Mouse (Mus musculus) kidney, postnatal 14 days (tissue): ENCODE data around the gene Arhgap6.

Source experiments
- DNase-seq: peaks from one replicate; pipeline ENCODE4 v3.0.0; 2022; ENCODE audit warnings: mixed read lengths

Arhgap6 gene

DNA sequence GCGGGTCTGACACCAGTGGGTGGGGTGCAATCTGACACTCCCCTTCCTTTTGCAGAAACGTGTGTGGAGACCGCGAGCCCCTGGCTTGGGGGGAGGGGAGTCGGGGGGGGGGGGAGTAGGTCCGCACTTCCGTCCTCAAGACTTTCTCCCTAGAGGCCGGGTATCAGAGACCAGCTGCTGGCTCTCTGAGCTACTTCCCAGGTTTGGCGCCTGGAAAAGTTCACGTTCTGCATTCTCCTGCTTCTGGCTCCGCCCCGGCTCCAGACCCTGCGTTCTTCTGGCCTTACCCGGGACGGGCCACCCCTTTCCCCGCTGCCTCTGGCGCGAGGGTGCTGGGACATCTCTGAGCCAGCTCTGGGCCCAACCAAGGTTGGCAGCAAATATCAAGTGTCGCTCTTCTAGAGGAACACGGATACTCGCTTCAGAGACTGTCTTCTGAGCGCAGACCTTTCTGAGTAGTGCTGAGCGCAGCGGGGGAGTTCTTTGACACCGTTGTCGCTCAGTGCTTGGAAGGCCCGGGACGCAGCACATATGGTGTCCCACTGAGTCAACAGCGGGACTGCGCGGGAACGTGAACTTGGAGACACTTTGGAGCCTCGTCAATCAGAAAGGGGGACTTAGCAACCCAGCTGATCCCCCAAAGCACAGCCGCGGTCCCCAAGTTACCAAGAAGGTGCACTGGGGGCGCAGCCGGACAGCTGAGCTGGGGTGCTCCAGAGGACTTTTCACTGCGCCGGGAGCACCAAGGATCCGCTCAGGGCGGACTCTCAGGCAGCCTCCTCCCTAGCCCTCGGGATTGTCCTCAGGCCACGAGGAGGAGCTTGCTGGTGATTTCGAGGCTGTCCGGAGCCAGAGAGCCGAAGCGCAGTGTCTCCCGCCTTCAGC is at the start of gene Arhgap6:
Arhgap6 (plus strand) TSS at position 126 of the 885 bp plus-strand sequence.
- peak; percentile 20 for DNase-seq

DNA sequence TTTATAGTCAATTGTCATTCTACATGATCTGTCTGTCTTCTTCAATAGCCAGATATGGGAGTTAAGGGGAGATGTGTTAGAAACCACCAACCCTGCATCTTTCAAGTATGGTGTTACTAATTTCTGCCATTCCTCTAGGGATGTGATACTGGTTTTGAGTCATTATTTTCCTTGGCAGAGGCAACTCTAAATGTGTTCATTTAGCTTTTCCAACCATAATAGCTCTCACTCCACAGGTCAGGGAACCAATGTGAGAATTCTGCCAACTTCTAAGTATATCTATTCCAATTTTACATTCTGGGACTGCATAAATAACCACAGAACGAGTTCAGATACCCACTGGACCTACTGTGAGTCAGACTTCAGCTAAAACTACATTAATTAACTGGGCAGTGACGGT is 47.9 kb upstream of the Arhgap6 start:
- DNase-seq: no peak

- DNase-seq: peak; percentile 9
These were observed 1.3 kb downstream of the Arhgap6 start for GRCm38 (mm10) chrX:168795859-168796848.

DNA sequence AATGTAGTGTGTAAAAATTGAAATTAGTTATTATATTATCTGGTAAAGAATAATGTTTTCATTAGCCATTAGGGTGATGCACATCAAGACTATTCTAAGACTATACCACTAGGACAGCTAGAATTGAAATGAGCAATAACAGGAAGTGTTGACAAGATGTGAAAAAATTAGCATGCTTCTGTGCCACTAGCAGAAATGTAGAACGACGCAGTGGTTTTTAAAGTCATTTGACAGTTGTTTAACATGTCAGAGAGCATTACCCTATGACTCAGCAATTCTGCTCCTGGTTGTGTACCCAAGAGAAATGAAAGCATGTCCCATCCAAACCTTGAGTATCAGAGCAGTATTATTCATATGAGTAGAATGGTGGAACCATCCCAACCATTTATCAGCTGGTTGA is 9.8 kb downstream of the Arhgap6 start:
- no peak for DNase-seq

- no peak for DNase-seq
These were observed 15.8 kb downstream of the Arhgap6 start for GRCm38 (mm10) chrX:168810513-168811265.

GRCm38 (mm10) chrX:168818858-168819257 is 24.0 kb downstream of the Arhgap6 start:
- DNase-seq: no peak

DNA sequence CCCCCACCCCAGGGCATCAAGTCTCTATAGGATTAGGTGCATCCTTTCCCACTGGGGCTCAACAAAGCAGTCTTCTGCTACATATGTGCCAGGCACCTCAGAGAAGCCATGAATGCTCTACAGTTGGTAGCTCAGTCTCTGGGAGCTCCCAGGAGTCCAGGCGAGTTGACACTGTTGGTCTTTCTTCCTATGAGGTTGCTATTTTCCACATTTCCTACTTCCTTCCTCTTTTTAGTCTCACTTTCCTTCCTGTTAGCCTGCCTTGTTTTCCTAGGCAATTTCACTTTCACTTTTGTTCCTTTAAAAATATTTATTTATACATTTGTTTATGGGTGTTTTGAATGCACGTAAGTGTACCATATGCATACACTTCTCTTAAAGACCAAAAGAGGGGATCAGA is 29.3 kb downstream of the Arhgap6 start:
- no peak for DNase-seq

DNA sequence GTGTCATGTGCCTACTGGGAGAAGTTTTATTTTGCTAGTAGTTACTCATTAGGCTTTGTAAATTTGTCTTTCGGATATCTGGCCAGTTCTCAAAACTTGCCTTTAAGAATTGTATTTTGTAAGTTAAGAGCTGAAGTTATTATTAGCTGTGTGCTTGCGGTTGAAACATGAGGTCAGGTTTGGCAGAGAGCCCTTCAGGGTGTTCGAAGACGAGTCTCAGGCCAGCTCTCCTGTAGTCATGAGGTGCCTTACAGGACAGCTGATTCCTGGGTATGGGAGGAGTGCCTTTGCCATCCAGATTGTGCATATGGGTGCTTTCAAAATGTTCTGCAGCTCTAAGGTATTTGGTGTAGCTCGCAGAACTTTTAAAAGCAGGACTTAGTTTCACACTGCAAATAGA is 37.4 kb downstream of the Arhgap6 start:
- peak; percentile 1 for DNase-seq

- no peak for DNase-seq
These were observed 53.2 kb downstream of the Arhgap6 start for GRCm38 (mm10) chrX:168848062-168848461.

- DNase-seq: no peak
These were observed 79.8 kb downstream of the Arhgap6 start for GRCm38 (mm10) chrX:168874688-168875087.

- DNase-seq: no peak
These were observed 108.7 kb downstream of the Arhgap6 start for GRCm38 (mm10) chrX:168903557-168903956.

DNA sequence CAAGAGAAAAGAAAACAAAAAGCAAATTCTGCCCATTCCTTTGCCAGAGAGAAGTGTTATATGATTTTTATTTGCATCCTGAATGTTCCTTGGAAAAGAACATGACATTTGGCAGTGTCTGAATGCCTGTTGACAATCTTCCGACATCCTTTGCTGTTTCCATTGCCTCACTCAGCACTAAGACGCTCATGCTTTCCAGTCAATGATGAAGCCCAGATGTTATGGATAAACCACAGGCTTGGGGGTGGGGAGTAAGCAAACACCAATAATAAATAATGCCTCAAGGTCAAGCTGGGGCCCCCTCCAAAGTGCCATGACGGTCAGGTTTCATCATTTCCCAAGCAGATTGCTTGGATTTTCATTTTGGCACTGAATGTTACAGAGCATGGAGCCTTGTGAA is 109.2 kb downstream of the Arhgap6 start:
- DNase-seq: no peak

- no peak for DNase-seq
These were observed 112.7 kb downstream of the Arhgap6 start for GRCm38 (mm10) chrX:168907586-168907985.

GRCm38 (mm10) chrX:168913519-168913918 is 118.6 kb downstream of the Arhgap6 start:
- no peak for DNase-seq

GRCm38 (mm10) chrX:168920942-168921341 is 126.0 kb downstream of the Arhgap6 start:
- DNase-seq: no peak

DNA sequence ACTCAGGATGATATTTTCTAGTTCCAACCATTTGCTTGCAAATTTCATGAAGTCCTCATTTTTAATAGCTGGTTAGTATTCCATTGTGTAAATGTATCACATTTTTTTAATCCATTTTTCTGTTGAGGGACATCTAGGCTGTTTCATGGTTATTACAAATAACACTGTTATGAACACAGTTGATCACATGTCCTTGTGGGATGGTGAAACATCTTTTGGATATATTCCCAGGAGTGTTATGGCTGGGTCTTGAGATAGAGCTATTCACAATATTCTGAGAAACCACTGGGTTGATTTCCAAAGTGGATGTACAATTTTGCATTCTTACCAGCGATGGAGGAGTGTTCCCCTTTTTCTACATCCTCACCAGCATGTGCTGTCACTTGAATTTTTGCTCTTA is 137.5 kb downstream of the Arhgap6 start:
- DNase-seq: no peak

GRCm38 (mm10) chrX:168935447-168935846 is 140.5 kb downstream of the Arhgap6 start:
- peak; percentile 22 for DNase-seq

- DNase-seq: peak; percentile 21
These were observed 143.0 kb downstream of the Arhgap6 start for GRCm38 (mm10) chrX:168937941-168938340.

DNA sequence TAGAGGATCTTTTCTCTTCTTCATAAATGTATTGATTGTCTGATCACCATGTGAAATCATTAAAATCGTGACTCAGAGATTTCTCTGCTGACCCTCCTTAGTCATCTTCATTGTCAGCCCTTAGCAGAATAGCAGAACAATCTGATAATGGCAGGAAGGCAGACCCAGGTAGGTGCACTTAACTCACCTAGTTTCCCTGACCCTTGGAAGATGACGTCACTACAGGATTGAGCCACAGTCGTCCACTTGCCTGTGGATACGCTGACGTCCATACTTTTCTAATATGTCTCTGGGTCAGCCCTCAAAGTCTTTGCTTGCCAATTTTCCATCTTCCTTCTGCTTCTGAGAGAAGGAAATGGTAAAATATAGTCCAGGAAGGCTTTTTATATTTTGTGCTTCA is 146.8 kb downstream of the Arhgap6 start:
- no peak for DNase-seq

- DNase-seq: no peak
These were observed 148.3 kb downstream of the Arhgap6 start for GRCm38 (mm10) chrX:168943217-168943616.

- DNase-seq: no peak
These were observed 180.5 kb downstream of the Arhgap6 start for GRCm38 (mm10) chrX:168975444-168975843.

- no peak for DNase-seq
These were observed 182.9 kb downstream of the Arhgap6 start for GRCm38 (mm10) chrX:168977776-168978175.

DNA sequence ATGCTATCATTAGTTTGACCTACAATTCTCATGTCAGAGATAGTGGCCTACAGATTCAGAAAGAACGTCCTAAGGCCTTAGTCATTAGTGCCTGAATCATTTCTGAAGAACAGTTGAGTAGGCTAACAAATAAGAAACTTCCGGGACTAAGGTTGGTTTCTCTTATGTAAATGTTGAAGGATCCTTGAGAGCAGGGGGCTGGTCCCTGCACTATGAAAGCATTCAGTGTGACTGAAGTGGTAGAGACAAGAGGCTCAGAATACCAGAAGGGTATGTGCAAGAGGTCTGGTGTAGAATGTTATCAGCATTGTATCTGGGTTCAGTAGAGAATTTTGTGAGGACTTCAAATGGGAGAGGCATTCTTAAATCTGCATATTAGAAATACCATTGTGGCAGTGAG is 185.5 kb downstream of the Arhgap6 start:
- DNase-seq: no peak
